Mouse (Mus musculus): ENCODE results near the gene Tmem210.
A peak's percentile ranks its signal among the peaks of the same experiment; 100 is the strongest.

Tmem210 gene

DNA sequence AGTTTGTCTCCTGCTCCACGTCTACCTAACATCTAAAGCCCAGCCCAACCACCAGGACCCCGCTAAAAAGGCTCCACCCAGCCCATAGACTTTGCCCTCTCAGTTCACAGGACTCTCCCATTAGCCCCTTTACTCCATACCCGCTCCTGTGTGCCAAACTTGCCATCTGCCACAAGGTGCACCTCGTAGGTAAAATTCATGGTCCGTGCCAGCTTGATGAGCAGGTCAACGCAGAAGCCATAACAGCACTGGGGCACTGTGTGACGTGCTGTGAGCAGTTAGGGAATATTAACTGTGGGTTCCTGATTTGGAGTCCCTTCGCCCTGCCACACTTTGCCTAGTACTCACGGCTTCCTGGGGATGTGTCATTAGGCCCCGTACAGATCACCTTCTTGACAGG lies 10.1 kb downstream of the Tmem210 start:
- DNase-seq = no peak

DNA sequence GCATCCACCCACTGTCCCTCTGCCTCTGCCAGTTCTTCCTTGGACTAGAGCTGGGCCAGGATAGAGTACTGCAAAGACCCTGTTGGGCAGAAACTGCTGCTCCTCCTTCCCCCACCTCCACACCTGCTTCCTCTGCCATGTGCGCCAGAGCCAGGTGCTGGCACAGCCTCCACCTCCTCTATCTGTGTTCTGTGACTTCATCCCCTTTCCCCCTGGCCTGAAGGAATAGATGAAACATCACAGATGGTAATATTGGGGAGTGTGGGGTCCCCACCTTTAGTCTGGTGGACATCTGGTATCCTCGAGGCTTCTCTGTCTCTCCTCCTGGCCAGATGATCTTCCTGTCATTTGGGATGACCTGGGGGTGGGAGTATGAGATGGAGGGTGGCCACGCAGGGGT lies 15.5 kb downstream of the Tmem210 start:
- DNase-seq = no peak

- no peak for DNase-seq
These were observed 16.1 kb downstream of the Tmem210 start for GRCm38 (mm10) chr2:25303931-25304656.

- DNase-seq = no peak
These were observed 17.0 kb downstream of the Tmem210 start for GRCm38 (mm10) chr2:25304657-25305541.

DNA sequence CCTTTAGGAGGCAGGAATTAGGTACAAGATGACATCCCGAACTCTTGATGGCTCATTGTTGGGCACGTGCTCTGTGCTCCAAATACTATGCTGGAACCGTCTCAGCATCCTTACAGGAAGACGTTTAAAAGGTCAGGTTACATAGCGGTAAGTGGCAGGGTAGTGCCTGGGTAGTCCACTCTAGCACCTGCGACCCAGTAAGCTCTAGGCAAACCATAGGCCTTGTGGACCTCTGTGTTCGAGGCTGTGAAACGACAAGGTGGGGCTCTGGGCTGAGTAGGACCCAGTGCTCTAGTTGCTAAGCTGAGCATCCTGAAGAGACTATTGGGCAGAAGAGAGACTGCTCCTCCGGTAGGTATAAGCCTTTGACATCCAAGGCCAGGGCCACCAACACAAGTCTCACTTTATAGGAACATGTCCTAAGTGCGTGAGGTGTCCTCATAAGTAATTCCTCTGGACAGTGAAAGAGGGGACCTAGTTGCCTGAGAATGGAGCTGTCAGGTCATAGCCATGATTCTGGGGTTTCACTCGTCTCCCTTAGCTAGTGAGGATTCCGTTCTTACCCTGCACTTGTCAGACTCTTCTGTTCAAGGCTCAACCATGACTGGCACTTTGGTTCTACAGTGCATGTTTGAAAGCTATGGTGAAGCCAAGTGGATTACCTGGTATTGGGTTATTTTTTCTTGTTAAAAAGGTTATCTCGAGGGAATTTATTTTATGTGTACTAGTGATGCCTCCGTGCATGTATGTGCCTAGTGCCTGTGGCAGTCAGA lies 17.8 kb downstream of the Tmem210 start:
- no peak for DNase-seq

DNA sequence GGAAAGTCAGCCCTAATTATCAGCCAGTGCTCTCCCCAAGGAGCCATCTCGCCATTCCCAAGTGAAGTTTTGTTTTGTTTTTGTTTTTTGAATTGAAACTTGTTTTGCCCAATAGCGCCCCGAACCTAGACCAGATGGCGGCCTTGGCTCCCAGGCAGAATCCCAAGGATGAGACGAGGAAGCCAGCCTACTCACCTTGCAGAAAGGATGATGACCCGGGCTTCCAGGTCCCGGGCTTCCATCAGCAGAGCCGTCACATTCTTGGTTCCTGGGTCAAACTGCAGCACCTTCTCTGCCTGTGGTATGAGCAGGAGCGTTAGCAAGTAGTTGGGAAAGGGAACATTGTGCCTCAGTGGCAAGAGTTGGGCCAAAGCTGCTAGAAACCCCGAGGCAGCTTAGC lies 22.2 kb downstream of the Tmem210 start:
- DNase-seq = no peak

DNA sequence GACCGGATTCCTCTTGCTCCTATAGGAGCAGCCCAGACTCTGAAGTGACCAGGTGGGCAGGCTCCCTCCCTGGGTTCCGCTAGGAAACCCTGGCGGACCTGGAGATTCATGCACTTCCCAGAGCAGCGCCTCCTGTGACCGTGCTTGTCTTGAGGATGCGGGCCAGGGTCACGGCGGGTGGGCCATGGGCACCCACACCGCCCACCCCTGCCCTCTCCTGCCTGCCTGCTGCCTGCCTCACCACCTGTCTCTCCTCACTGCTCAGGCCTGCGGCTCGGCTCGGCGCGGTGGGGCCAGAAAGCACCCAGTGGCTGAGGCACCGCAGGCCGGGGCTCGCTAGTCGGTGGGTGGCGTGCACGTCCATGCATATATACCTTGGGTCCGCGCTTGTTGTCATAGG lies 23.0 kb downstream of the Tmem210 start:
- no peak for DNase-seq

GRCm38 (mm10) chr2:25311491-25311891 lies 23.5 kb downstream of the Tmem210 start:
- DNase-seq = no peak

DNA sequence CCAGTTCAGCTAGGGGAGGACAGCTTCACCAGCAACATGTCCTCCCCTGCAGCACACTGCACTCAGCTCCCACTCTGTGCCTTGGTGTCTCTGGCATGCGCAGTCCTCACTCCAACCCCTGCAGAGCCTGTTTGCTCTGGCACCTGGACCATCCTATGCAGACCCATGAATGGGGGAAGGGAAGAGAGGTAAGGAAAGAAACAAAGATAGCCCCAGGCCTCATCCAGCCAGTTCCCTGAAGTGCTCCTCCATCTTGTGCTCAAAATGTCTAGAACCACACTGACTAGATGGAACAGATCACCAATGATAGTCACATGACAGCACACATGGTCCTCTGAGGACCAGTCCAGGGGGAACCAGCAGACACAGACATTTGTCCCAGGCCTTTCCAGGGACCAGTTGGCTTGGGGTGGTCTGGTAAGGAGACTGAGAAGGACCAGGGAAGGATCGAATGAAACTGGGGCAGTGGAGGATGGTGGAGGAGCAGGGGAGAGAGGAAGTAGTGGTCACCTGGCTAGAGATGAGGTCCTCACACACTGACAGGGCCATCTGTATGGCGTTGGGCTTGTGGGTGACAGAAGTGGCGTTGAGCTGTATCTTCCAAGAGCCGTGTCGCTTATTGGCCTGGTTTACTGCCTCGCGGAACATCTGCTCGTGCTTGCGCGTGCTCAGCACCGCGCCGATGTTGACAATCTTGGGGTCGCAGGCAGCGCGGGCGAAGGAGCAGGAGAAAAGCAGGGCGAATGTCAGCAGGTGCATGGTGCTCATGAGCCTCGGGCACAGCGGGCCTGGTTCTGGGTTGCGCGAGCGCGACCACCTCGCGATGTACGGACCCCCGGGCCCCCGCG lies 30.4 kb downstream of the Tmem210 start:
- DNase-seq = no peak

- DNase-seq = peak; percentile 74
These were observed 31.2 kb downstream of the Tmem210 start, which contains the start of gene Grin1 for GRCm38 (mm10) chr2:25318971-25319773. Gene Grin1 (minus strand): TSS chr2:25319187.

DNA sequence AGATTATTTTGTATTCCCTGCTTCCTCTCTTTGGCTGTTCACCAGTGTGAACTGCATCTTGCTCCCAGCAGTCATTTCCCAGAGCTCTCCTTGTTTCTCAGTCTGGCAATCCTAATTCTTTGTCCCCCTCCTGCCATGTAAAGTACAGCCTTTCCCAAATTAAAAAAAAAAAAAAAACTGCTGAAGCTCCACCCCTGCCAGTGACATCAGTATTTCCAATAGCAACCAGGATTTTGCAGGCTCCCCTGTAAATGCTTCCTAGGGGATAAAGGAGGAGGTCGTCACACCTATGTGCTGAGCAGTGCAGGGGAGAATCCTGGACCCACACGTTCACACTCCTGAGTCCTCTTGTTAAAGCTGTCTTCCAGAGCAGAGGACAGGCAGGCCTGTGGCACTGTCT lies 32.1 kb downstream of the Tmem210 start:
- no peak for DNase-seq

DNA sequence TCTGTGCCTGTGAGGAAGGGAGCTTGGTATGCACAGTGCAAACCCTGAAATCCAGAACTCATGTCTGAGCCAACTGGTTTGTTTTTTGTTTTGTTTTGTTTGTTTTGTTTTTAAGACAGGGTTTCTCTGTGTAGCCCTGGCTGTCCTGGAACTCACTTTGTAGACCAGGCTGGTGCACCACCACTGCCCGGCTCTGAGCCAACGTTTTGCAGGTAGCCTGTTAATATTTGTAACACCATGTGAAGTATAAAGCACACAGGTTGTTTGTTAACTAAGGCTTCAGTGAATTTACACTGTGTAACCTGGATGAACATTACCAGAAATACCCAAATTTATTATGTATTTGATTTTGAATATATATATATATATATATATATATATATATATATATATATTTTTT lies 38.1 kb downstream of the Tmem210 start:
- no peak for DNase-seq

GRCm38 (mm10) chr2:25328440-25328839 lies 40.5 kb downstream of the Tmem210 start:
- peak; percentile 32 for DNase-seq

- no peak for DNase-seq
These were observed 43.5 kb downstream of the Tmem210 start for GRCm38 (mm10) chr2:25331470-25331869.

- peak; percentile 100 for DNase-seq
These were observed 44.6 kb downstream of the Tmem210 start, which contains the start of gene Man1b1 for GRCm38 (mm10) chr2:25332286-25333160. Gene Man1b1 (plus strand): TSS chr2:25332338.

GRCm38 (mm10) chr2:25333569-25333968 lies 45.6 kb downstream of the Tmem210 start:
- DNase-seq = no peak

DNA sequence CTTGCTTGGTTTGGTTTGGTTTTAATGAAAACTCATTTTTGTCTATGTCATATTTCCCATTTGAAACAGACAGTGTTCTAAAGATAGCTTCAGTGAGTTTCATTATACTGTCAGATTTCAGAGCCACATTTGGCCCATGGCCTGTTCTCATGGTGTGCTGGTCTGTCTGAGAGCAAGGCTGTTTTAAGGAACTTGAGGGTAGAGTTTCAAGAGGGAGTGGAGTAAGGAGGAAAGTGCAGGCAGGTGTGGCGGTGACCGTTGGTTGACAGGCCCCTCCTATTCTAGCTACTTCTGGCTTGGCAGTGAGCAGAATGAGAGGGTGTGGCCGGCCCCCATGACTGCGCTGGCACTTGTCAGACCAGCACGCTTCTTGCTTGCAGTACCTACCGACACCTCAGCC lies 50.4 kb downstream of the Tmem210 start:
- DNase-seq = no peak

All from thymus, postnatal 14 days (tissue).